Mouse (Mus musculus) ES-E14 (cell line): ENCODE results near the gene Sdhc. TPM values are rescaled to one million over a fixed set of nuclear protein-coding genes. Genes with fewer than 3 reads are reported as not detected.
A peak's percentile ranks its signal among the peaks of the same experiment; 100 is the strongest.

Experiments used
- DNase-seq: peaks from one replicate; pipeline ENCODE4 v3.0.0-alpha.2; 2013; ENCODE audit warnings: low read depth, low spot score
- H3K27ac ChIP-seq: 2 replicates; pipeline ENCODE4 v1.5.1; 2012; ENCODE audit warnings: low read depth, mild to moderate bottlenecking, low read length, moderate library complexity, mixed read lengths; ENCODE audit not compliant: poor library complexity, insufficient read depth, severe bottlenecking
- H3K36me3 ChIP-seq: 2 replicates; pipeline ENCODE4 v1.6.1; 2012; ENCODE audit warnings: mild to moderate bottlenecking, low read length, moderate library complexity, mixed read lengths; ENCODE audit not compliant: control insufficient read depth, poor library complexity, insufficient read depth, severe bottlenecking
- H3K4me1 ChIP-seq, 2 experiments: fragments of 150-350 bp in 1 of 2; sonication (generic) in 1 of 2; 2 replicates each; pipeline ENCODE4 v1.6.1; 2012; ENCODE audit warnings: low read length in 2 of 2, mild to moderate bottlenecking in 1 of 2, mixed read lengths in 1 of 2; ENCODE audit not compliant: control insufficient read depth in 2 of 2, insufficient read depth in 2 of 2, poor library complexity in 1 of 2
- H3K4me3 ChIP-seq, 2 experiments: fragments of 150-350 bp in 1 of 2; sonication (generic) in 1 of 2; 2 replicates each; pipeline ENCODE4 v1.5.1; 2012; ENCODE audit warnings: low read length in 2 of 2, low read depth in 1 of 2, mild to moderate bottlenecking in 1 of 2, mixed read lengths in 1 of 2; ENCODE audit not compliant: insufficient read depth in 1 of 2, poor library complexity in 1 of 2, severe bottlenecking in 1 of 2
- H3K9ac ChIP-seq: 2 replicates; pipeline ENCODE4 v1.6.1; 2012; ENCODE audit warnings: low read depth, mild to moderate bottlenecking, low read length, mixed read lengths; ENCODE audit not compliant: poor library complexity, insufficient read depth, severe bottlenecking
- H3K9me3 ChIP-seq: fragments of 150-350 bp; sonication (generic); 2 replicates; pipeline ENCODE4 v1.6.1; 2012; ENCODE audit warnings: low read depth, mild to moderate bottlenecking, low read length; ENCODE audit not compliant: control insufficient read depth, insufficient read depth
- CHD2 ChIP-seq: IDR thresholded peaks from 2 replicates; pipeline ENCODE4 v1.6.1; 2014; ENCODE audit warnings: mild to moderate bottlenecking, low read depth, low read length, inconsistent platforms
- HCFC1 ChIP-seq: IDR thresholded peaks from 2 replicates; pipeline ENCODE4 v1.6.1; 2012; ENCODE audit warnings: low read length, inconsistent platforms, borderline replicate concordance; ENCODE audit not compliant: insufficient read depth
- MAFK ChIP-seq: IDR thresholded peaks from 2 replicates; pipeline ENCODE4 v1.6.1; 2014; ENCODE audit warnings: mild to moderate bottlenecking, low read depth, low read length, inconsistent platforms; ENCODE audit not compliant: insufficient read depth
- ZC3H11A ChIP-seq: IDR thresholded peaks from 2 replicates; pipeline ENCODE4 v1.6.1; 2012; ENCODE audit warnings: low read depth, mild to moderate bottlenecking, inconsistent platforms, low read length, borderline replicate concordance
- ZNF384 ChIP-seq: IDR thresholded peaks from 2 replicates; pipeline ENCODE4 v1.6.1; 2012; ENCODE audit warnings: low read depth, low read length, inconsistent platforms
- in situ Hi-C, 2 experiments: fragments of 600-800 bp; cut with MboI; formaldehyde crosslinking; loops; one replicate each; pipeline ENCODE4 v1.15.1; 2025; ENCODE audit warnings: low sequenced_read_pairs in 2 of 2, inconsistent platforms in 1 of 2; ENCODE audit not compliant: unreplicated experiment in 2 of 2
- total RNA-seq: library from RNA; depleted of rRNA; stranded (reverse); fragments of 300-350 nt; gene quantifications from 2 replicates; pipeline ENCODE4 v1.2.3, GENCODE M21; 2012; rRNA removed

Sdhc gene
- total RNA-seq = 55.0 and 57.9 TPM in 2 replicates

GRCm38 (mm10) chr1:171149974-171150760 lies at the start of gene Sdhc, which contains the start of gene Mpz:
Gene Sdhc (minus strand): TSS chr1:171150603.
Gene Mpz (plus strand): TSS chr1:171150711.
- peak within 1 kb of the TSS; percentile 84 for H3K9ac ChIP-seq

GRCm38 (mm10) chr1:171199532-171199931 lies 49.1 kb upstream of the Sdhc start:
- Histone ChIP-seq H3K4me1 (peaks cover 0 to 2% of the 10 kb centered on the region in 2 experiments; a peak in 1 of 4 replicates), H3K27ac (no peak overlapping the region), H3K4me3 (no peak overlapping the region), H3K9me3 (no peaks in the 10 kb centered on the region), H3K9ac (no peak overlapping the region), H3K36me3 (no peaks in the 10 kb centered on the region)
- in situ Hi-C loops = no loop called here
- DNase-seq = no peak
- TF ChIP-seq ZNF384 = no peak
- TF ChIP-seq HCFC1 = no peak
- no peak for TF ChIP-seq ZC3H11A

More at GRCm38 (mm10) chr1:171149974-171150760, at the start of gene Sdhc, which contains the start of gene Mpz:
- TF ChIP-seq HCFC1 = peak; percentile 39; the same call in 1 of the 2 replicates
- no peak for TF ChIP-seq ZNF384
- no peak for TF ChIP-seq ZC3H11A
- no peak for TF ChIP-seq MAFK
- TF ChIP-seq CHD2 = no peak
- H3K9me3 ChIP-seq = no peaks in the 10 kb centered on the region
- peaks cover 2% of the 10 kb centered on the region; the same call in 1 of the 2 replicates for H3K36me3 ChIP-seq
- peak within 1 kb of the TSS; percentile 34; the same call in 1 of the 2 replicates for H3K27ac ChIP-seq
- H3K4me1 ChIP-seq = peaks cover under 1 to 3% of the 10 kb centered on the region in 2 experiments; a peak in 2 of 4 replicates
- in situ Hi-C loops = no loop called here
- DNase-seq = peak; percentile 90
- peak within 1 kb of the TSS; percentile 80 to 100 for H3K4me3 ChIP-seq

- in situ Hi-C loops = no loop called here
- peak; percentile 68 for DNase-seq
- TF ChIP-seq ZC3H11A (no peak), CHD2 (peak; percentile 69; the same call in 1 of the 2 replicates)
Observed at GRCm38 (mm10) chr1:171195887-171196397, 45.5 kb upstream of the Sdhc start, which contains the start of gene Pcp4l1. Gene Pcp4l1 (minus strand): TSS chr1:171196268.

GRCm38 (mm10) chr1:171195046-171195822 lies 44.8 kb upstream of the Sdhc start:
- in situ Hi-C loops = no loop called here

More at GRCm38 (mm10) chr1:171195887-171196397, 45.5 kb upstream of the Sdhc start, which contains the start of gene Pcp4l1:
- Histone ChIP-seq H3K36me3 (no peaks in the 10 kb centered on the region), H3K4me1 (peaks cover 0 to 2% of the 10 kb centered on the region in 2 experiments; a peak in 1 of 4 replicates), H3K27ac (no peak within 1 kb of the TSS), H3K9ac (peak within 1 kb of the TSS; percentile 3; the same call in 1 of the 2 replicates), H3K4me3 (peak within 1 kb of the TSS; percentile 77 to 91), H3K9me3 (no peaks in the 10 kb centered on the region)

More at GRCm38 (mm10) chr1:171195046-171195822, 44.8 kb upstream of the Sdhc start:
- no peak for DNase-seq
- TF ChIP-seq CHD2 (no peak), MAFK (no peak), ZNF384 (no peak), HCFC1 (no peak), ZC3H11A (no peak)
- no peak overlapping the region for H3K27ac ChIP-seq
- no peaks in the 10 kb centered on the region for H3K9me3 ChIP-seq
- H3K36me3 ChIP-seq = no peaks in the 10 kb centered on the region
- peak overlapping the region; percentile 77 to 91 for H3K4me3 ChIP-seq
- H3K4me1 ChIP-seq = peaks cover 0 to 2% of the 10 kb centered on the region in 2 experiments; a peak in 1 of 4 replicates
- peak overlapping the region; percentile 3; the same call in 1 of the 2 replicates for H3K9ac ChIP-seq
